Mouse (Mus musculus) thymus, adult 2 months (tissue): ENCODE measurements around the gene Tlx1.

Source experiments
- CTCF ChIP-seq: fragments of 200-500 bp; IDR thresholded peaks from 2 replicates; pipeline ENCODE4 v1.5.1; 2012; ENCODE audit warnings: mild to moderate bottlenecking, control low read depth, low read length, moderate library complexity, borderline replicate concordance; ENCODE audit not compliant: control insufficient read depth, poor library complexity, insufficient read depth; ENCODE audit errors: extremely low read depth
- POLR2A ChIP-seq: fragments of 200-500 bp; IDR thresholded peaks from 2 replicates; pipeline ENCODE4 v1.6.1; 2012; ENCODE audit warnings: mild to moderate bottlenecking, low read length, control low read depth, moderate library complexity; ENCODE audit not compliant: control insufficient read depth, poor library complexity, insufficient read depth; ENCODE audit errors: extremely low read depth

DNA sequence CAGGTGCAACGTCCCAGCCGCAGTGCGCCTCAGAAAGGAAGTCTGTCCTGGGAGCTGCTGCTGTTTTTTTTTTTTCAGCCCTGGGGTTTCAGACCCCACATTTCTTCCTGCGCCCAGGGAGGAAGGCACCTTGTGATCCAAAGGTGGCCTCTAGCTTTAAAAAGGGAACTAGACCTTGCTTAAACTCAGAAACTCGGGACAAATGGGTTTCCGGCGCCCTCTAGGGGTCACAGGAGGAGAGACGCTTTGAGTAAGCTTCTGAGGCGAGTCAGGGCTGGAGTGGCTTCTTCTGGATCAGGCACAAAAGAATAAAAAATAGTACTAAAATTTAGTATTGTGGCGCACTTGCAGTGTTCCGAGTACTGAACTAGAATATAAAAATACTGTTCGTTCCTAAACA, 10.6 kb downstream of the Tlx1 start:
- TF ChIP-seq CTCF = peak; percentile 58; the same call in 1 of the 2 replicates
- no peak for TF ChIP-seq POLR2A
